Mouse (Mus musculus): ENCODE measurements at regions not wholly inside any gene's neighbourhood (a gene's known extent, or its start where the extent isn't known, plus 50 kb on each side); places are given as distances from the start of the nearest gene placed in this dataset.

DNA sequence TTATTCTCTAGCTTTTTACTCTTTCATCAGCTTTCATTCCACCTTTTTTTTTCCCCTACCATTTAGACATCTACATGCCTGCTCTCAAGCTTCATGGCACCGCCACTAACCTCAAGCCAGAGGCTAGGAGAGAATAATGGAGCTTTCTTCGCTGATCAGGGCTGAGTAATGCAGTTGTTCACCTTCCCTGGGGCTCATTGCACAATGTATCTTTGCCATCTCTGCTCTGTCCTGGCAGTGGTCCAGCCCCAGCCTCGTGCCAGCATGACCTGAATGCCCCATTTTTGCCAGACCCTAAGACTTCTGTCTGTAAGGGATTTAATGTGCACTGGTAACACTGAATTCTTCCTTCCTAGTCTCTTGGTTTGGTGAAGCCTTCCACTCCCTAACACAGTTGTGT, 79.6 kb upstream of the Ifne start:
- no peak for TF ChIP-seq CTCF (IDR thresholded peaks at IDR 0.05; ENCODE audit: control insufficient read depth, insufficient read depth, insufficient replicate concordance, low read depth, low read length)
- no peak for TF ChIP-seq POLR2A (IDR thresholded peaks at IDR 0.05; ENCODE audit: control insufficient read depth, low read depth, low read length)
- Histone ChIP-seq H3K4me1 (ENCODE audit: control insufficient read depth, insufficient read depth, low read length) (no peaks in the 10 kb centered on the region), H3K27ac (ENCODE audit: control insufficient read depth, insufficient read depth, low read depth, low read length) (no peak overlapping the region), H3K36me3 (ENCODE audit: control insufficient read depth, insufficient read depth, low read length) (no peaks in the 10 kb centered on the region), H3K4me3 (ENCODE audit: control insufficient read depth, low read depth, low read length) (no peak overlapping the region), H3K27me3 (ENCODE audit: control insufficient read depth, insufficient read depth, low read length) (no peaks in the 10 kb centered on the region)

DNA sequence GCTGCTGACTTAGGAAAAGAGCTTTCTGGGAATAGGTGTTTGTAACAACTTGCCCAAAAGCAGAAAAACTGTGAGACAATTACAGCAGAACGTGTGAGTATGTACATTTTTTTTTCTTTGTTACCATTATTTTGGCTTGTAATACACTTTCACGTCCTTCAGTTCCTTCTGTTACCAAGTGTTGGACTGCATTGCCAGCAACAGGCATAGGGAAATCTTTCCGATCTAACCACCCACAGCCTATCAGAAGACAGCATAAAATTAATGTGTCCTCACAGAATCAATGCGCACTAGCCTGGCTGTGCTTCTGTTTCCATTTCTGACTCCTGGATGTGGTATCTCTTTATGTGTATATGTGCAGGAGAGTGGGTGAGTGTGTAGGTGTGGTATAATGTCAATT, 76.6 kb upstream of the Ifne start:
- TF ChIP-seq POLR2A (IDR thresholded peaks at IDR 0.05; ENCODE audit: control insufficient read depth, low read depth, low read length) (no peak), CTCF (IDR thresholded peaks at IDR 0.05; ENCODE audit: control insufficient read depth, insufficient read depth, insufficient replicate concordance, low read depth, low read length) (no peak)
- no peak overlapping the region for H3K27ac ChIP-seq (ENCODE audit: control insufficient read depth, insufficient read depth, low read depth, low read length)
- no peak overlapping the region for H3K4me3 ChIP-seq (ENCODE audit: control insufficient read depth, low read depth, low read length)
- no peaks in the 10 kb centered on the region for H3K27me3 ChIP-seq (ENCODE audit: control insufficient read depth, insufficient read depth, low read length)
- no peaks in the 10 kb centered on the region for H3K4me1 ChIP-seq (ENCODE audit: control insufficient read depth, insufficient read depth, low read length)
- H3K36me3 ChIP-seq (ENCODE audit: control insufficient read depth, insufficient read depth, low read length), result no peaks in the 10 kb centered on the region

- no peaks in the 10 kb centered on the region for H3K27me3 ChIP-seq (ENCODE audit: control insufficient read depth, insufficient read depth, low read length)
- no peaks in the 10 kb centered on the region for H3K36me3 ChIP-seq (ENCODE audit: control insufficient read depth, insufficient read depth, low read length)
- no peaks in the 10 kb centered on the region for H3K4me1 ChIP-seq (ENCODE audit: control insufficient read depth, insufficient read depth, low read length)
- TF ChIP-seq CTCF (IDR thresholded peaks at IDR 0.05; ENCODE audit: control insufficient read depth, insufficient read depth, insufficient replicate concordance, low read depth, low read length), result no peak
- H3K4me3 ChIP-seq (ENCODE audit: control insufficient read depth, low read depth, low read length), result no peak overlapping the region
- H3K27ac ChIP-seq (ENCODE audit: control insufficient read depth, insufficient read depth, low read depth, low read length), result no peak overlapping the region
Observed at GRCm38 (mm10) chr4:88956151-88956550, 76.2 kb upstream of the Ifne start.

DNA sequence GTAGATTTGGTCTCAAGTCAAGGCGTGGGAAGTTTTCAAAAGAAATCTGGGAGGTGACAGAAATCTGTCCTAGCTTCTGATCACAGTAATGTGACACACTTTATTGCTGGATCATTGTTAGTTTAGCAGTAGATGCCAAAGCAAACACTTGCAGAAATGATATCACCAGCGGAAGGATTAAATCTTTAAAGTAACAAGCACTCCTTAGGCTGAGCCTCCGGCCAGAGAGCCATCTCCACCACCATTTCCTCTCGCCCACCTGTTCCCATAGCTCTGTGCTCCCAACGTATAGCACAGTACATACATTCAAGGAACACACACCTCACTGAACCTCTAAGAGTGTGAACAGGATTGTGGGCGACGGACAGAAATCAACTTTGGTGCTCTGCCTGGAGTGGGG, 75.6 kb upstream of the Ifne start:
- TF ChIP-seq POLR2A (IDR thresholded peaks at IDR 0.05; ENCODE audit: control insufficient read depth, low read depth, low read length) (no peak), CTCF (IDR thresholded peaks at IDR 0.05; ENCODE audit: control insufficient read depth, insufficient read depth, insufficient replicate concordance, low read depth, low read length) (no peak)
- no peak overlapping the region for H3K27ac ChIP-seq (ENCODE audit: control insufficient read depth, insufficient read depth, low read depth, low read length)
- no peaks in the 10 kb centered on the region for H3K4me1 ChIP-seq (ENCODE audit: control insufficient read depth, insufficient read depth, low read length)
- no peaks in the 10 kb centered on the region for H3K36me3 ChIP-seq (ENCODE audit: control insufficient read depth, insufficient read depth, low read length)
- no peak overlapping the region for H3K4me3 ChIP-seq (ENCODE audit: control insufficient read depth, low read depth, low read length)
- H3K27me3 ChIP-seq (ENCODE audit: control insufficient read depth, insufficient read depth, low read length), result no peaks in the 10 kb centered on the region

DNA sequence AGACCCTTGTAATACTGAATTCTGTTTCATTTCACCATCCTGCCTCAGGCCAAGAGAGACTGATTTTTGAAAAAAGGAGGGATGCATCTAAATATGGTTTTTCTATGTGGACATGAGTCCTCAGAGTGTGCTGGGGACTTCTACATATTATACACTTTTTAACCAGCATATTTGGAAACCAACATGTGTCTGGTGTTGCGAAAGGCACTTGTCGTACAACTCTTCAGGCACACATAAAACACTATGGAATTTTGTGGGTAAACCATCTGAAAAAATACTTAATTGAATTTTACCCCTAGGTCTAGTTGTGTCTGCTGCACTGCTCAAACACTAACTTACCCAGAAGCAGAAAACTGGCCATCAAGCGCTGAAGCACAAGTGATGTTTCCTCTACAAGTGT, 74.0 kb upstream of the Ifne start:
- Histone ChIP-seq H3K4me3 (ENCODE audit: control insufficient read depth, low read depth, low read length) (no peak overlapping the region), H3K27me3 (ENCODE audit: control insufficient read depth, insufficient read depth, low read length) (no peaks in the 10 kb centered on the region), H3K4me1 (ENCODE audit: control insufficient read depth, insufficient read depth, low read length) (no peaks in the 10 kb centered on the region)

DNA sequence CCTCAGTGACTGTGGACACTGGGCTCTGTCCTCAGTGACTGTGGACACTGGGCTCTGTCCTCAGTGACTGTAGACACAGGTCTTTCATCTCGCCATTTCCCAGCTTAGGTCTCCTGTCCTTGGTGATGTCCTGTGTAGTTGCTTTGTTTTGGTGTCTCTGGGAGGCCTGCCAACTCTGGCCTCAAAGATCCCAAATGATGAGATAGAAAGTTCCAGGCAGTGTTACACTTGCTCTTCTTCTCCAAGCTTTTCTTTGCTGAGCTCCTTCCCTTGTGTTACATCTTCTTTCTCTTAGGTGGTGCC, 71.0 kb upstream of the Ifne start:
- Histone ChIP-seq H3K4me1 (ENCODE audit: control insufficient read depth, insufficient read depth, low read length) (no peaks in the 10 kb centered on the region), H3K27me3 (ENCODE audit: control insufficient read depth, insufficient read depth, low read length) (no peaks in the 10 kb centered on the region), H3K4me3 (ENCODE audit: control insufficient read depth, low read depth, low read length) (no peak overlapping the region), H3K27ac (ENCODE audit: control insufficient read depth, insufficient read depth, low read depth, low read length) (no peak overlapping the region), H3K36me3 (ENCODE audit: control insufficient read depth, insufficient read depth, low read length) (no peaks in the 10 kb centered on the region)
- TF ChIP-seq POLR2A (IDR thresholded peaks at IDR 0.05; ENCODE audit: control insufficient read depth, low read depth, low read length) (no peak), CTCF (IDR thresholded peaks at IDR 0.05; ENCODE audit: control insufficient read depth, insufficient read depth, insufficient replicate concordance, low read depth, low read length) (no peak)

More for the DNA sequence above, 74.0 kb upstream of the Ifne start:
- TF ChIP-seq POLR2A (IDR thresholded peaks at IDR 0.05; ENCODE audit: control insufficient read depth, low read depth, low read length), result no peak
- no peak overlapping the region for H3K27ac ChIP-seq (ENCODE audit: control insufficient read depth, insufficient read depth, low read depth, low read length)
- H3K36me3 ChIP-seq (ENCODE audit: control insufficient read depth, insufficient read depth, low read length), result no peaks in the 10 kb centered on the region

GRCm38 (mm10) chr4:88950181-88951033, 70.4 kb upstream of the Ifne start:
- TF ChIP-seq POLR2A (IDR thresholded peaks at IDR 0.05; ENCODE audit: control insufficient read depth, low read depth, low read length) (no peak), CTCF (IDR thresholded peaks at IDR 0.05; ENCODE audit: control insufficient read depth, insufficient read depth, insufficient replicate concordance, low read depth, low read length) (no peak)

More at GRCm38 (mm10) chr4:88950181-88951033, 70.4 kb upstream of the Ifne start:
- Histone ChIP-seq H3K4me3 (ENCODE audit: control insufficient read depth, low read depth, low read length) (no peak overlapping the region), H3K27me3 (ENCODE audit: control insufficient read depth, insufficient read depth, low read length) (no peaks in the 10 kb centered on the region), H3K27ac (ENCODE audit: control insufficient read depth, insufficient read depth, low read depth, low read length) (no peak overlapping the region), H3K36me3 (ENCODE audit: control insufficient read depth, insufficient read depth, low read length) (no peaks in the 10 kb centered on the region), H3K4me1 (ENCODE audit: control insufficient read depth, insufficient read depth, low read length) (no peaks in the 10 kb centered on the region)

Measured in testis, adult 2 months (tissue).